Mouse (Mus musculus) E14TG2a.4 (cell line): ENCODE measurements around the gene Med1.

Experiments used
- CTCF ChIP-seq: conservative IDR thresholded peaks from 2 replicates; pipeline ENCODE4 v1.5.1; 2014; ENCODE audit warnings: low read length
- NANOG ChIP-seq: IDR thresholded peaks from 2 replicates; pipeline ENCODE4 v1.6.1; 2014; ENCODE audit warnings: borderline replicate concordance, low read length, mixed read lengths

- TF ChIP-seq CTCF (no peak), NANOG (no peak)
Observed at GRCm38 (mm10) chr11:98138894-98139293, 54.2 kb downstream of the Med1 start.
